Mouse (Mus musculus) cerebellum, adult 11-12 months (tissue): ENCODE measurements around the gene Abi3bp.

Source experiments
- DNase-seq: peaks from one replicate; pipeline ENCODE4 v3.0.0; 2022

The Abi3bp gene

GRCm38 (mm10) chr16:56696448-56696847, 218.8 kb downstream of the Abi3bp start:
- DNase-seq, result no peak

GRCm38 (mm10) chr16:56700898-56701297, 223.2 kb downstream of the Abi3bp start:
- DNase-seq, result no peak

GRCm38 (mm10) chr16:56705731-56706130, 228.1 kb downstream of the Abi3bp start:
- DNase-seq, result no peak

GRCm38 (mm10) chr16:56710071-56710470, 232.4 kb downstream of the Abi3bp start:
- no peak for DNase-seq

GRCm38 (mm10) chr16:56715608-56716007, 237.9 kb downstream of the Abi3bp start:
- no peak for DNase-seq

- peak; percentile 50 for DNase-seq
Observed at GRCm38 (mm10) chr16:56716557-56717179, 239.0 kb downstream of the Abi3bp start.

GRCm38 (mm10) chr16:56717224-56718200, 239.8 kb downstream of the Abi3bp start, which contains the start of gene Tfg:
Gene Tfg (minus strand): TSS chr16:56717450.
- DNase-seq, result peak; percentile 100

- DNase-seq, result no peak
Observed at GRCm38 (mm10) chr16:56719031-56719430, 241.4 kb downstream of the Abi3bp start.

- DNase-seq, result no peak
Observed at GRCm38 (mm10) chr16:56722357-56722756, 244.7 kb downstream of the Abi3bp start.

GRCm38 (mm10) chr16:56724927-56725326, 247.2 kb downstream of the Abi3bp start:
- no peak for DNase-seq

GRCm38 (mm10) chr16:56729060-56729459, 251.4 kb downstream of the Abi3bp start:
- no peak for DNase-seq
